Mouse (Mus musculus) hindbrain, embryonic 11.5 days (tissue): Measurements from ENCODE around the gene Kcnk5. TPM values are rescaled to one million over a fixed set of nuclear protein-coding genes. Genes with fewer than 3 reads are reported as not detected.
A peak's percentile ranks its signal among the peaks of the same experiment; 100 is the strongest.

ENCODE experiments used
- ATAC-seq: fragments of 200-750 bp; cut with Nextera tagmentation; 2 replicates; pipeline ENCODE4 v1.8.0; 2017; ENCODE audit warnings: mild to moderate bottlenecking, moderate TSS enrichment, moderate library complexity; ENCODE audit not compliant: low FRiP score
- DNase-seq: peaks from one replicate; pipeline ENCODE4 v3.0.0-alpha.2; 2015; ENCODE audit warnings: low spot score
- H3K27ac ChIP-seq: fragments of 300-500 bp; sonication (generic); 2 replicates; pipeline ENCODE4 v1.5.1; 2014; ENCODE audit warnings: mild to moderate bottlenecking, low read depth, low read length
- H3K27me3 ChIP-seq: fragments of 300-500 bp; sonication (generic); 2 replicates; pipeline ENCODE4 v1.6.1; 2014; ENCODE audit warnings: mild to moderate bottlenecking, low read length, moderate library complexity, mixed read lengths; ENCODE audit not compliant: control insufficient read depth, insufficient read depth
- H3K36me3 ChIP-seq: fragments of 300-500 bp; sonication (generic); 2 replicates; pipeline ENCODE4 v1.6.1; 2014; ENCODE audit warnings: mild to moderate bottlenecking, low read length, moderate library complexity, mixed read lengths; ENCODE audit not compliant: control insufficient read depth, insufficient read depth
- H3K4me1 ChIP-seq: fragments of 300-500 bp; sonication (generic); replicated peaks from 2 replicates; pipeline ENCODE4 v1.6.1; 2014; ENCODE audit warnings: low read length, mixed read lengths; ENCODE audit not compliant: control insufficient read depth, insufficient read depth
- H3K4me2 ChIP-seq: fragments of 300-500 bp; sonication (generic); replicated peaks from 2 replicates; pipeline ENCODE4 v1.6.1; 2014; ENCODE audit warnings: mild to moderate bottlenecking, low read depth, low read length
- H3K4me3 ChIP-seq: fragments of 300-500 bp; sonication (generic); 2 replicates; pipeline ENCODE4 v1.5.1; 2014; ENCODE audit warnings: low read depth, low read length
- H3K9ac ChIP-seq: fragments of 300-500 bp; sonication (generic); 2 replicates; pipeline ENCODE4 v1.6.1; 2014; ENCODE audit warnings: low read depth, low read length
- H3K9me3 ChIP-seq: fragments of 300-500 bp; sonication (generic); 2 replicates; pipeline ENCODE4 v1.6.1; 2016; ENCODE audit warnings: low read length; ENCODE audit not compliant: control insufficient read depth
- WGBS: fragments of 180-500 bp; shearing (Covaris S2); extraction: QIAGEN DNeasy Blood & Tissue Kit; methylation state at CpG from one replicate; pipeline ENCODE4 v1.1.7; 2014; 5-methylcytosine and 5-hydroxymethylcytosine counted together
- polyA plus RNA-seq: library from polyadenylated mRNA; unstranded; fragments of >200 nt; fragmentation: Nextera tagmentation; extraction: Ambion mirVana; gene quantifications from 2 replicates; pipeline ENCODE4 v1.2.1, GENCODE M21; 2014

Kcnk5 gene
- polyA plus RNA-seq, 1 experiment from 2014 or later = 4.6 TPM

DNA sequence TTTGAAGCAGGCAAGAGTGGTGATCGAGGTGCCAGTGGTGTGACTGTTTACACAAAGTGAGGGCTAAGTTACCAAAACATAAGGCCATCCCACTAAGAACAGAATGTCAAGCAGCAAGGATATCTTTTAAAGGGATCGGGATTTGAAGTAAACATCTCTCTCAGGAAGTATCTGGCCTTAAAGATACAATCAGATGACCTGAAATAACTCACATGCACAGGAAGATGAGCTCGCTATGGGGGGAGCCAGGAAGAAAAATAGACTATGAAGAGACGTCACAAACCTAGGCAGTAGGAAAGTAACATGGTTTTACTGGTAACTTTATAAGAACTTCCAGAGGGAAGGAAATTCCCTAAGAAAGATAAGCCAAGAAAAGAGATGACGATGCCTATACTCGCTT is 75.3 kb downstream of the Kcnk5 start:
- 87% methylated on average over 6 of the region's 6 CpGs for WGBS

DNA sequence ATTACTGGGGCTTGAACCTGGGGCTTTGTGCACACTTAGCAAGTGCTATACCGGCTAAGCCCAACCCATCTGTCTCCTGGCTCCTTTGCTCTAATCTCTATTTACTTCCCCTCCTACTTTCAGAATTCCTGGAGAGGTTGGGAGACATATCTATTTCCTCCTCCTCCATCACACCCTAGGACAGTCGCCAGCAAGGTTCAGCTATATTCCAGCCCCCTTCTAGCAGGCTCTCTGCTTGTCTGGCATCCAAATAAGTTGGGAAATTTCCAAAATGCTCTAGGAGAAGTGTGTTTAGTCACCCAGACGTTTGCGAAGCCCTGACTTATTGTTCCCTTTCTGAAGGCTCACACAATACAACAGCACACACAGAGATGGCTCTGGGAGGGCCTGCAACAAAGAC is 78.4 kb downstream of the Kcnk5 start:
- Histone ChIP-seq H3K27me3 (no peaks in the 10 kb centered on the region), H3K9me3 (no peaks in the 10 kb centered on the region), H3K4me1 (no peaks in the 10 kb centered on the region), H3K36me3 (no peaks in the 10 kb centered on the region), H3K27ac (no peak overlapping the region), H3K4me2 (no peak overlapping the region), H3K4me3 (no peak overlapping the region), H3K9ac (no peak overlapping the region)
- no peak for ATAC-seq
- 53% methylated on average over 4 of the region's 4 CpGs for WGBS
- no peak for DNase-seq

More for the DNA sequence above, 75.3 kb downstream of the Kcnk5 start:
- no peak overlapping the region for H3K27ac ChIP-seq
- no peaks in the 10 kb centered on the region for H3K4me1 ChIP-seq
- DNase-seq (no peak), ATAC-seq (no peak)
- no peaks in the 10 kb centered on the region for H3K36me3 ChIP-seq
- no peak overlapping the region for H3K9ac ChIP-seq
- H3K9me3 ChIP-seq = no peaks in the 10 kb centered on the region
- no peak overlapping the region for H3K4me2 ChIP-seq
- no peak overlapping the region for H3K4me3 ChIP-seq
- no peaks in the 10 kb centered on the region for H3K27me3 ChIP-seq

DNA sequence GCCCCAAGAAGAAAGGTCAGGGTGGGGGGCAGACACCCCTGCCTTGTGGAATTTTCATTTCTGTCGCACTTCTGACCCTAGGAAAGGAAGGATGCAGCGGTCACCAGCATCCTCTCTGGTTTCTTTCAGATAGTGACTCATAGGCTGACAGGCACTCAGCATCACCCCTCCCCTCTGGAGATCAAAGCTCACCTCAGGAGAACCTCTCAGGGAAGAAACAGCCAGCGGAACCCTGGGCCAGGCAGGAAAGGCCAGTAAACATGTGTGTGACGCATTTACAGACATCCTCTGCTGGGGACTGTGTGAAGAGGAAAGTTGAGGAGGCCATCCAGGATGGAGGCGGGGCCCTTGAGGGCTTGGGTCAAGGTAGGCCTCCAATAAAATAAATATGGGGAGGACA is 83.5 kb downstream of the Kcnk5 start:
- Histone ChIP-seq H3K4me1 (no peaks in the 10 kb centered on the region), H3K4me3 (no peak overlapping the region), H3K4me2 (no peak overlapping the region), H3K27me3 (no peaks in the 10 kb centered on the region), H3K27ac (no peak overlapping the region), H3K9me3 (no peaks in the 10 kb centered on the region), H3K9ac (no peak overlapping the region), H3K36me3 (no peaks in the 10 kb centered on the region)
- DNase-seq = no peak
- no peak for ATAC-seq
- WGBS = 62% methylated on average over 5 of the region's 5 CpGs

DNA sequence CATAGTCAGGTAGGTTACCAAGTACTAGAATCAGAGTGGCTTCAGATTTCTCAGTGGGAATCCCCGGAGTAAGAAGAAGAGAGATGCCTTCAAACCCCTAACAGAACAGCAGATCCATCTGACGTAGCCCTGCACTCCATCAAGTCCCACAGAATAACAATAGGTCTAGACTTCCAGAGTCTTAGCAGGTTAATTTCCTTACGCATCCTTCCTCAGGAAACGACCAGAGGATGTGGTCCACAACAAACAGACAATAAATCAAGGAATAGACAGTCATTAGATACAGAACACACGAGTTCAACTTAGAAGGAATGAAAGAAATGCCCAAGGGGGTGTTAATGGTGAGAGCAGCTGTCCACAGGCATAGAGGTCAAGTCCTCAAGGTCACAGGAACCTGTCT is 86.7 kb downstream of the Kcnk5 start:
- no peaks in the 10 kb centered on the region for H3K27me3 ChIP-seq
- no peak overlapping the region for H3K4me3 ChIP-seq
- H3K4me1 ChIP-seq = no peaks in the 10 kb centered on the region
- no peak for DNase-seq
- no peaks in the 10 kb centered on the region for H3K36me3 ChIP-seq
- no peak overlapping the region for H3K27ac ChIP-seq
- no peak overlapping the region for H3K4me2 ChIP-seq
- 67% methylated on average over 5 of the region's 5 CpGs for WGBS
- no peaks in the 10 kb centered on the region for H3K9me3 ChIP-seq
- ATAC-seq = no peak
- H3K9ac ChIP-seq = no peak overlapping the region

DNA sequence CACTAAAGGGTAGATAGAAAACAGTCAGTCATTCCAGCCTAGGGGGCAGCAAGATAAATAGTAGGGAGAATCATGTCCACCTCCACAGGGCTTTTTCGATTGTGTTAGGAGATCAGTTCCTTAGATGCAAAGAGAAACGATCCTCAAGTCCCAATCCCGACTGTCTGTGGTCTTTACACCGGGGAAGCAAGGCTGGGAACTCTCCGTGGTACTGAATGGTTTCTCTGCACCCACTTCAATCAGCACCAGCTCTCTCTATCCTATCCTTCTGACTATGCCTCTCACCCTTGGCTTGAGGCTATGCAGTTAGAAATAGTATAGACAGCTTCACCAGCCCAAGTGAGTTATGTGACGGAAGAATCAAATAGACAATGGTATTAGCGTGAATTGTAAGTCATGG is 88.1 kb downstream of the Kcnk5 start:
- Histone ChIP-seq H3K4me2 (no peak overlapping the region), H3K9ac (no peak overlapping the region), H3K36me3 (no peaks in the 10 kb centered on the region), H3K4me3 (no peak overlapping the region), H3K27ac (no peak overlapping the region), H3K4me1 (no peaks in the 10 kb centered on the region), H3K27me3 (no peaks in the 10 kb centered on the region), H3K9me3 (no peaks in the 10 kb centered on the region)
- ATAC-seq (no peak), DNase-seq (peak; percentile 51)
- 26% methylated on average over 7 of the region's 7 CpGs for WGBS

Other genes with a start within 250 kb of the Kcnk5 start
- gene Gng2, start 204.2 kb downstream of the Kcnk5 start, polyA plus RNA-seq = 164 and 201 TPM in 2 replicates
- gene Saysd1, start 43.3 kb downstream of the Kcnk5 start, polyA plus RNA-seq = 12.9 and 14.9 TPM in 2 replicates
- 0.15 TPM in 1 of 2 replicates, not detected in the other for gene Kcnk16, start 87.4 kb upstream of the Kcnk5 start, polyA plus RNA-seq
- 9.3 and 12.4 TPM in 2 replicates for gene Nudt13, start 112.9 kb upstream of the Kcnk5 start, polyA plus RNA-seq
- 64.0 and 69.0 TPM in 2 replicates for gene Ecd, start 166.3 kb upstream of the Kcnk5 start, polyA plus RNA-seq
- gene Fam149b, start 166.4 kb upstream of the Kcnk5 start, polyA plus RNA-seq = 56.5 and 61.9 TPM in 2 replicates
- gene Dnajc9, start 207.1 kb upstream of the Kcnk5 start, polyA plus RNA-seq = 164 and 228 TPM in 2 replicates
- 71.2 and 74.7 TPM in 2 replicates for gene Mrps16, start 211.8 kb upstream of the Kcnk5 start, polyA plus RNA-seq